Mouse (Mus musculus): ENCODE measurements at regions not wholly inside any gene's neighbourhood (a gene's known extent, or its start where the extent isn't known, plus 50 kb on each side); places are given as distances from the start of the nearest gene placed in this dataset.

GRCm38 (mm10) chr14:16881249-16881648 lies 62.3 kb upstream of the Rarb start:
- TF ChIP-seq CTCF (IDR thresholded peaks at IDR 0.05; ENCODE audit: low read depth) = no peak
- TF ChIP-seq EP300 (optimal IDR thresholded peaks at IDR 0.05) = no peak

Measured in stomach, postnatal 0 days (tissue).